Mouse (Mus musculus) cerebellum, postnatal 10 days (tissue): ENCODE data around the gene Gtf2h2.
"Not testable (repeated sequence)": the region's sequence is repeated elsewhere in the genome, so short reads cannot be mapped to it uniquely, and the experiment has no call there.

ENCODE experiments used
- DNase-seq, 2 experiments: peaks; one replicate each; pipeline ENCODE4 v3.0.0; 2021; ENCODE audit warnings: mixed read lengths in 2 of 2

Gtf2h2 gene

DNA sequence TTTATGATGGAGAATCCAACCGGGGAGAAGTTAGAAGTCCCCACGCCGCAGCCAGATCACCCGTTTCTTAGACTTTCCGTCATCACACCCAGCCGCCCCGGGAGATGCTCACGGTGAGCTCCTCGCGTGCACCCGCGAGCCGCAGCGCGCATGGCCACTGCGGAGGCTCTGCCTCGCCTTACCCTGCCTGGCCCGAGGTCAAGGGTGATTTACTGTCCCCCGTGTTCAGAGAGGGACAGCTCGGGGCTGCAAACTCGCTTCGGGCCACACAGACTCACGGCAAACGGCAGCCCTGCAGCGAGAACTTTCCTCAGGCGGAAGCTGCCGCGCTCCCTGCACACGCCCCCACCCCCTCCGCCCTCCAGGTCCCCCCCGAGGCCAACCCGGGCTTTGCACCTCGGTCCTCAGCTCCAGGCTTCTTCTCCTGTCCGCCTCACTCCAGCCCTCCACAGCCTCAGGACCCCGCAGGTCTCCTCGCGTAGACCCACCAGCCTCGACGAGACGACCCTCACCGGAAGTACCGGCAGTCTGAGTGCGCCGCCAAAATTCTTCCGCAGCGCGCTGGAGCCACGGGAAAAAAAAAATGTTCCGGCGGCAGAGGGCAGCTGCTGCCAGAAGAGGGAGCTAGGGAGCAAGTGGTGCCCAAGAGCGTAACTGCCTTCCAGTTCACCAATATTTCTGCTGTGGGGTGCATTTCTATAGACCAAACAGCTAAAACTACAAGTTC, at the start of gene Gtf2h2:
Gtf2h2 (minus strand) TSS at position 519 of the 727 bp plus-strand sequence.
- DNase-seq, result peak; percentile 94 to 97

DNA sequence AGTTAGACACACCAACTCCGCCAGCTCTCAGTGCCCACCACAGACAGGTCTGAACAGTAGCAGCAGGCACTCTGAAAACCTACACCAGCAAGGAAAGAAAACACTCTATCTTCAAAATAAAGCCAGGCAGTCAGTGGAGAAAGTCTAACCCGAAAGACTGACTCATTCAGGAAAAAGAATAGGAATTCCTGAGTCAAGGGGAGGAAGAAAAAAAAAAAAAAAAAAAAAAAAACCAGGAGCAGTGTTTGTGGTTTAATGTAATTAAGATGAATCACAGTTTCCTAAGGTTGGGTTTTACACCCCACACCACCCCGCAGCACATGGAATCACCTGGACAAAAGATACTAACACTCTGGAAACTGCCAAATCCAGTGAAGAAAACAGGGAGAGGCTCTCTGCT, 43.8 kb upstream of the Gtf2h2 start:
- no peak for DNase-seq

DNA sequence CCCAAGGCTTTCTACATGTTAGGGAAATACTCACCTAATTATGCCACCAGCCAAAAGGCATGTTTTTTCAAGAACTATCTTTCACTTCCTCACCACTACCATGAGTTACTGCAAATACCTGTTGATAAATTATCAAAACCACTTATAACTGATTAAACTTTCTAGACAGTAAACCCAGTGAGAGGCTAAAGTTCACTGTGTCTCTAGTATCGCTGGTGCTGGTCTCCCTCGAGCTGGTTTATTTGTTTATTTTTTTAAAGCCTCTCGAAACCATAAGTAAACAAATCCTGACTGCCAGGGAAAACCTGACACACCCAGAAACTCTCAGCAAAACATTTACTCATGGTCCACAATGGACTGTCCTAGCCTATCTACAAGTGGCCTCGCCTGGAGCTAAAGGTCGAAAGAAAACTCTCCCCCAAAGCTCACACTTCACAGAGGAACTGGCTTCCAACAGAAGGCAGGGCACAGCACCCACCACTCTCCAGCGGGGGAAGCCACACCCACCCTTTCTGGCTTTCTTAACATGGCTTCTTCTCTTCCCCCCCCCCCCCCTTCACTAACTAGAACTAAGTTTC, 40.5 kb upstream of the Gtf2h2 start:
- no peak for DNase-seq

DNA sequence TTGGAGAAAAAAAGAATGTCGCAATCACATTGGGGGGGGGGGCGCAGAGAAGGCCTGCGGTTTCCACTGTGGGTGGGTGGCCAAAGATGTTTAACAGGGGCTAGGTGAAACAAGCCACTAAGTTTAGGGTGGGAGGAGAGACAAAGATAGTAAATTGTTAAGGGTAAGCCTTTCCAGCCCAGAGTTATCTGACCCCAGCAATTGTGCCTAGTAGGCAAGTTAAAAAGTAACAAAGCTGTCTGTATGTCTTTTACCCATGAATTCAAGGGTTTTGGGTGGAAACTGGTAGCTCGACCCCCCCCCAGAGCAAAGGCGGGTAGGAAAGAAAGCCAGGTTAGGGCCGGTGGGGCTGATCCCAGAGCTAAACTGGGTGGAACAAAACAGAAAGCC, 34.3 kb upstream of the Gtf2h2 start:
- no peak for DNase-seq

DNA sequence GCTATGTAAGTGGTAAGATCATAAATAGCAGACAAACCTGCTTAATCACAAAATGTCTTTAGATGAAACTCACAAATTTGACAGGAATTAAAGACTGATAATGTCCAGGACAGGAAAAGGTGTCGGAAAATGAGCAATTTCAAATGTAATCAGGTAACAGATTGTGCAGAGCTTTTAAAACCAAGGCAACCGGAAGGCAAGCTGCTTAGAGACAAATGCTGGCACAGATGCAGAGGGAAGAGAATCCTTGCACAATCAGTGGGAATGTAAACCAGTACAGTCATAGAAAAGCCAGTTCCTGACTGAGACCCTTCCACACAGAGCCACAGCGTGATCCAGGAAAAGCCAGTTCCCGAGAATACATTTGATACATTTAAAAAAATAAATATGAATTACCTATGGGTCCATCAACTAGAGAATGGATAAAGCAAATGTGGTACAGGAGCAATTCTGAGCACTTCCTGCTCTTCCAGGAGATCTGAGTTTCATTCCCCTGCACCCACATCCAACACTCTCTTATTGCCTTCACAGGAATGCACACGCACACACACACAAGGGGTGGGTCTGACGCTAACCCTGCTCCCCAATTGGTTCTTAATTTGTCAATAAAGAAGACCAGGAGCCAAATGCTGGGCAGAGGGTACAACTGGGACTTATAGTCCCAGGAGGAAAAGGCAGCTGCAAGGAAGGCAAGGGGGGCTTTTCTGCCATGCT, 33.7 kb upstream of the Gtf2h2 start:
- DNase-seq, result peak; percentile 51 to 66

DNA sequence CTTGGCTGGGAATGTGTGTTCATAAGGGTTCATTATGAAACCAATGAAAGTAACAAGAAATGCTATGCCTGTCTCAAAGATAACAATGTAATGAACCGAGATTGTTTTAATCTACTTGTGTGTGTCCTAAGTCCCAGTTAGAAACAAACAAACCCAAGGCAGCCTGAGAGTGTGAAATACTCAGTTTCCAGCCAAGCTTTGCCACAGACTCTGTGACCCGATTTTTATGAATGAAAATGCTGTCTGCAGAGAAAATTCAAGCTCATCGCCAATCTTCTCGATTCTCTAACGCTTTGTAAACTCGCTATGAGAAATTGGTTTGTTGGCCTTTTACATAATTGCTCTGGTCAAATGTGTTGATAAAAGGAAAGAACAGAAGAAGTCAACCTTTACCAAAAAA, 32.5 kb upstream of the Gtf2h2 start:
- no peak for DNase-seq

DNA sequence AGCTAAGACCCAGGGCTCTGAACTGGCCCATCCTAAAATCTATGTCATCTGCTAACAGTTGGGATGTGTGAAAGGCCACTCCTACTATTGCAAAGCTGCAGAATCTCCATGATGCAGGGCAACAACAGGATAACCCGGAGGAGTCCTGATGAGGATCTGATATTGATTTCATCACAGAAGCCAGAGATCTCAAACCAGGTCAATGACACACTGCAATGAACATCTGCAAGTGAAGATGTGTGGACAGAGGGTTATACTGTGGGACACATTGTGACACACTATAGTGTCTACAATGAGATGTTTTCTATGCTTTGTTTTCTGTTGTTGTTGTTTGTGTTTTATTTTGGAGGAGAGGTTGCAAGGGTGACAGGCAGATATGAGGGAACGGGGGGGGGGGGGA, 31.3 kb upstream of the Gtf2h2 start:
- DNase-seq, result no peak

DNA sequence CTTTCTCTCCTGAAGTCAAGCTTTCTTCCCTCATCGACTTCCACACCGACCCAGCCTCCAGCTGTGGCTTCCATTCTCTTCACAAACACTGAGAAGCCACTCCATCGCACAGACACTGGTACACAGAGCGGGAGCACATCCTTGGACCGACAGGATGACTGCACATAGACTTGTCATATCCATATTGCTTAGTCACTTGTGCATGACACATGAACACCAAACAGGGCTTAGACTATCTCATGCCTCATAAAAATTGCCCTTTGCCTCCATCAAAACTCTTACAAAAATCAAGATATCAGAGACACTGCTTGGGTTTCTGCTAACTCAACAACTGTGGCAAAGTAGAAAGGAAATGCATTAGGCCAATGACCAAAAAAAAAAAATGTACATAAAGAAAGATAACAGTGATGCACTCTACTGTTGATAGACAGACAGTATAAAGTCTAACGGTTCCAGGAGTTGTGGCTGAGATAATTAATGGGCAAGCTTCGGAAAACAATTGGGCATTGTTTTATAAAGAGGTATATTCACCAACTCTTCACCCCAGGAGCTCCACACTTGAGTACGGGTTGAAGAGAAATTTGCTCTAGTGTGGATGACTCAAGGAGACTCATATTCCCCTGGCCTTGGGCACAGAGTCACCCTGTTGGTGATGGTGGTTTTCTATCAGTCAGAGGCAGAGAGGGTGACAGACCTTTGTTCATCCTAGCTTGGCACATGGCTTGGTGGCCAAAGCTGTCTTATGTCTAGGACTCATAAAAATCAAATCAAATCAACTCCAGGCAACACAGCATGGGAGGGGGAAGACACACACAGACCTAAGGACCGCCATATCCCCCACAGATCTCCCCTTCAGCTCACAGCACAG, 29.6 kb upstream of the Gtf2h2 start:
- DNase-seq, result no peak

DNA sequence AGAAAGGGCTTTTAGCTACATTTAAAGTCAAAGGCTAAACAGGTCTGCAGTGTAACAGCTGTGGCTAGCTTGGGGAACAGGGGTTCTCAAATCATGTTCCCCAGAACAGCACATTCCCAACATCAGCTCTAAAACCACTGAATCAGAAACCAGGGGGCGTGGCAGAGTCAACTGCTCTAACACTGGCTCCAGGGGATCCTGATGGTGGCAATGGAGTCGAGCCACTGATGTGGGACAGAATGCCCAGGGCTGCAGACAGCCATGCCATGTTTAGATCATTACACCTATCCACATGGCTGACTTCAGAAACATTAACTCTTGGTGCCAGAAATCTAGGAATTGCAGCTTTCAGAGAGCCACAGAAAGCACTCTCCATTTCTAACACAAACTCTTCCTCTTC, 26.8 kb upstream of the Gtf2h2 start:
- DNase-seq, result no peak

DNA sequence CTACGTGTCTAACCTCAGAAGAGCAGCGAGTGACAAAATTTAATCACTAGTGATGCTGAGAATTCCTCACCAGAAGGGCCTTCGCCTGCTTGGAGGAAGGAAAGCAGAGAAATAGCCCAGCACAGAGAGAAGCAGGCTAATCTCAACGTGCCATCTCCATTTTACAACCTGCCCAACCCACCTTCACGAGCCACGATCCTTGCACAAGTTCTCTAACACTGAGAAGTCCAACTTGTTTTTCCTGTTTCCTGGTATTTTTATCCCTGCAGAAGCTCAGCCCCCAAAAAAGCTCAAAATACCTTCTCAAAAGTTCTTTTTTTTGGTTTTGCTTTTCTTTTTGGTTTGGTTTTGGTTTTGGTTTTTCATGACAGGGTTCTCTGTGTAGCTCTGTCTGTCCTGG, 25.8 kb upstream of the Gtf2h2 start:
- no peak for DNase-seq

DNA sequence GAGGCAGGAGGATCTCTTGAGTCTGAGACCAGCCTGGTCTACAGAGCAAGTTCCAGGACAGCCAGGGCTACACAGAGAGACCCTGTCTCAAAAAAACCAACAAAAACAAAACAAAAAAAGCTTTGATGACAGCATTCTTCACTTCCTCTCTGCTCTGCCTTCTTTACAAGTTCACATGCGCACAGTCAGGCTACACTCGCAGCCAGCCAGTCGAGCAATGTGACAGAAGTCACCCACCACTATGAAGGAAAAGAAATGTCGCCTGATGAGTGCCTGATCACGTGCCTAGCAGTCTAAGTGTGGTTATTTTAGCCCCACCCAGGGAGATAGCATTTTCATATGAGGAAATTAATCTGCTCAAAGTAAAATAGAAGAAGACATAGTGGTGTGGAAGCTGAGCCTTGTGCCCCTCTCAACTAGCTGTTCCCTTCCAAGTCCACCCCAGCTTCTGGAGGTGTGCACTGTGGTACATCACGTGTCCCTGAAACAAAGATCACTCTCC, 25.3 kb upstream of the Gtf2h2 start:
- no peak for DNase-seq

DNA sequence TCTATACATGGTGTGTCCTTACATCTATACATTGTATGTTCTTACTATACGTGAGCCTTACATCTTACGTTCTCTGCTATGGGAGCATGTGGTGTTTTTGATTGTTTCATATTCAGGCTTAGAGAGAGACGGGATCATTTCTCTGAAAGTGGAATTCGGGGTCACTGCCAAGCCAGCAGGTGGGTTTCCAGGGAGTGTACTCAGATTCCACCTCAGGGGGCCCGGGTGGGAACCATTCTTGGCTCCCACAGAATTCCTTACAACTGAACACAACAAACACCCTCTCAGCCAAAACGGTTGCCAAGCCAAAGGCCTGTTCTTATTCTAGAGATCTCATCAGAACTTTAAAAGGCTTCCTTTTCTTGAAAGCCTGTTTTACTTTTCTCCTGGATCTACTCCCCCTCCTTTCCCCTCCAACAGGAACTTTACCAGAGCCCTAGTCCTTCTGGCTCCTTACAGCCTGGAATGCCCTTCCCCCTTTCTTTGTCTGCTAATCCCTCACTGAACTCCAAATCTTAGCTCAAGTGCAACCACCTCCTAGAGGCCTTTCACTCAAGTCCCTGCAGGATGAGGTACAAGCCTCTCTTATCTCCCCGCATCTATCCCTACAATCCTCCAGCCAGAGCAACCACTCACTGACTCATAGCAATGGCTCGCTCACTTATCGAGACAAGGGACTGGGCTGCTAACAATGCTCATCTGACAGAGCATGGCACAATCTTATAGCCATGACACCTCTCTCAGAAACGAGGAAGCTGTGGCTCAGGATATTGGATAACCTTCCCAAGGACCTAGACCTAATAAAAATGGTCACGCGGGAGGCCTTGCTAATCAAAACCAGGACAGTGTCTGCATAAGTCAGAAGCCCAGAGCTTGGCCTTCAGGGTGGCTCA, 24.1 kb upstream of the Gtf2h2 start:
- peak; percentile 28 to 50 for DNase-seq

DNA sequence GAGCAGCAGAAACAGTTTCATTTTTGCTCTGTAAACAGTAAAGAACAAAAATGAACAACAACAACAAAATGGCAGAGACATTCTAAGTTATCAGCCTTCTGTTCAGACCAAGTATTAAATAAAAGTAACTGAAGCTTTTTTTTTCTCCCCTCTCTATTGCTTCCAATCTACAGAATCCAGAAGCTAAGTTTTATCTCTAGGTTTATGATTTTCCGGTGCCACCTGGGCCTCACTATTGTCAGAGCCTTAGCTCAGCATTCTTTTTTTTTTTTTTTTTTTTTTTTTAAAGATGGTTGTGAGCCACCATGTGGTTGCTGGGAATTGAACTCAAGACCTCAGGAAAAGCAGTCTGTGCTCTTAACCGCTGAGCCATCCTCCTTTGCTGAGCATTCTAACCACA, 20.4 kb upstream of the Gtf2h2 start:
- no peak for DNase-seq

DNA sequence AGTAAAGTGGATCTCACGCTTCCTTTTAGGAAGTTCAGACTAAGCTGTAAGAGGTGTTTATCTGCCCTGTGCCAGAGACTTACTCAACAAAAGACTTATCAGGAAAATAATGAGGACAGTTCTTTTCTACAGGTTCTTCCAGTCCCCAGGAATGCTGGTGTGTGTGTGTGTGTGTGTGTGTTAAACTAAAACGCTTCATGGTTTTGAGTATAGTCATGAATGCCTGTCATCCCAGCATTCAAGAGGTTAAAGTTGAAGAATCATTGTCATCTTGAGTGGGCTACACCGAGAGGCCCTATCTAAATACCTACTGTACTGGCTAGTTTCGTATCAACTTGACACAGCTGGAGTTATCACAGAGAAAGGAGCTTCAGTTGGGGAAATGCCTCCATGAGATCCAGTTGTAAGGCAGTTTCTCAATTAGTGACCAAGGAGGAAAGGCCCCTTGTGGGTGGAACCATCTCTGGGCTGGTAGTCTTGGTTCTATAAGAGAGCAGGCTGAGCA, 19.5 kb upstream of the Gtf2h2 start:
- DNase-seq, result no peak

DNA sequence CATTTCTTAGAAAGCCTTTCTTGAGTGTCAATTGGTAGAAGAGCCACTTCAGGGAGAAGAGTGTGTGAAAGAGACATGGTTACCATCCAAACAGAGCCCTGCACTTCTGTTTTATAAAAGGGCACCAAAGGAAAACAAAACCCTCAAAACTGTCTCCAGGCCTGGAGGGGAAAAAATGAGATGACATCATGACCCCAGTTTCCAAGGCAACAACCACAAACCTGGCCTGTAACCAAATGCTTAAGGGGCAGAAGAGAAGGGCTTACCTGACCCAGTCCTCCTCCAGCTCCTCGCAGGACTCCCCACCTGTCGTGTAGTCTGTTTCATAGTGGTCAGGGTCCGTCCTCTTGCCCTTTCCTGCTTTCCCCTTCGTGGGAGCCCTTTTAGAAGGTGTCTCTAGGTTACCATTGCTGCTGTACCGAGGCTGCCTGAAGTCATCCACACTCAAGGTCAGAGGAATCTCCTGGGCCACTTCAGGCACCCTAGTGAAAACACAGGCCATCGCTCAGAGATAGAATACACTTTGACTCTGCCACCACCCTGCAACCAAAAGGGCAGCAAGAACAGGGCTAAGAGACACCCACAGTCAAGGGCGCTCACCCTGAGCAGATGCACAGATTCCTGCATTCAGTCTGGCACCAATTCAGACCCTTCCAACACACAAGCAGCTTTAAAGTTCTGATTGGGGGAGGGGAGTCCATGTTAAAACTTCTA, 18.9 kb upstream of the Gtf2h2 start:
- DNase-seq, result no peak

DNA sequence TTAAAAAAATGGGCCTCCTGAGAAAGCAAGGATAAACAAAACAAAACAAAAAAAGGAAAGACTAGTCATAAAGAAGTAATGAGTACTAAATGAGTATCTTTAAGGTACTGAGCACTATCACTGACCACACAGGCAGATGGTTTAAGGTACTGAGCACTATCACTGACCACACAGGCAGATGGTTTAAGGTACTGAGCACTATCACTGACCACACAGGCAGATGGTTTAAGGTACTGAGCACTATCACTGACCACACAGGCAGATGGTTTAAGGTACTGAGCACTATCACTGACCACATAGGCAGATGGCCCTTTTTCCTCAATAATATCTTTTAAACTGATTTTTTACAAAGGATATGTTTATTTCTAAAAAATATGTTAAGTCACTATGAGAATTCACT, 7.2 kb upstream of the Gtf2h2 start:
- not testable (repeated sequence) for DNase-seq

DNA sequence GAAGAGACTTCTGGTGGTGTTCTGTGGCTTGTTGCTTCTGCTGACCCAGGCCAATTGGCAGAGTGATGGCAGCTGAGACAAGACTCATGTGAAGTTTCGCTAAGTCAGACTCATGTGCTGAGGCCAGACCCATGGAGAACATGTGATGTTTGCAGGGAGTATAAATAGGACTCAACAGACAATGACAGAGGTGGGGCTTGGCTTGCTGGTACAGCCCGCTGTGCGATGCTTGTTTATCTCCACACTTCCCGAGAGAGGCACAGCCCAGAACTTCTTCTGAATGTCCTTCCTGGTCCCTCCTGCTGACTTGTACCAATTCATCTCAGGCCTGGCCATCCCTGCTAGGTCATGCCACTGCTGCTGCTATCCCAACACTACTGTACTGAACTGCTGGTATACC, 3.0 kb upstream of the Gtf2h2 start:
- no peak for DNase-seq

DNA sequence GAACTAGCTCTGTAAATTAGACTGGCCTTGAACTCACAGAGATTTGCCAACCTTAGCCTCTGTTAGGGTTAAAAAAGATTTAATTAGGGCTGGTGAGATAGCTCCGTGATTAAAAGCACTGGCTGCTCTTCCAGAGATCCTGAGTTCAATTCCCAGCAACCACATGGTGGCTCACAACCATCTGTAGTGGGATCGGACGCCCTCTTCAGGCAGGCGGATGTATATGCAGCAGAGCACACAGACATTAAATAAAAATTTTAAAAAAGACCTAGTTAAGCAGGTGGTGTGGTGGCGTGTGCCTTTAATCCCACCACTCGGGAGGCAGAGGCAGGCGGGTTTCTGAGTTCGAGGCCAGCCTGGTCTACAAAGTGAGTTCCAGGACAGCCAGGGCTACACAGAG, 2.0 kb upstream of the Gtf2h2 start:
- not testable (repeated sequence) for DNase-seq

DNA sequence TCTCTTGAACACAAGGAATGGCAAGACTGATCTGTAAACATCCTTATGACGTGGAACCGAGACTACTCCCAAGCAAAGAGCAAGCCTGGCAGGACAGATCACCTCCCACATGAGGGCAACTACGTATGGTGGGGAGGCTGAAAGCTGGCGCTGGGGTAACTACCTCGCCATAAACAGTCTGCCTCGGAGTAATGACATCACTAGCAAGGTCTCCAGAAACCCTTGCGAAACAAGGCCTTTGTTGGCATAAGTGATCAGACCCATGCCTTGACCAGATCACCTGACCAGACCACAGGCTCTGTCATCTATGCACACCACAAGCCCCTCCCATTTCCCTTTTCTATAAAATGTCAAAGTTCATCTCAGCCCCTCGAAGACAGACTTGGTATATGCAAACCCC, 934 bp upstream of the Gtf2h2 start:
- DNase-seq, result no peak

DNA sequence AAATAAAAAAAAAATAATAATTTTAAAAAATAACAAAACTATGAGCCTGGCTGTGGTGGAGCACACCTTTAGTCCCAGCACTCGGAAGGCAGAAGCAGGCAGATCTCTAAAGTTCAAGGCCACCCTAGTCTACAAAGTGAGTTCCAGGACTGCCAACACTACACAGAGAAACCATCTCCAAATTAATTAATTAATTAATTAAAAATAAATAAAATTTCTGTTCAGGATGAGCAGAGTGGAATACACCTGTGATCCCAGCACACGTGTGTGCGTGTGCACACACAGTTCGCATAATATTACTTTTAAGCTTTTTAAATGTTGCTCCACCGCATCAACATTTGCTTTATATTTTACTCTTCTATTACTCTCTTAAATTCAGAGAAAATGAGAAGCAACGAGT, 756 bp downstream of the Gtf2h2 start:
- no peak for DNase-seq

DNA sequence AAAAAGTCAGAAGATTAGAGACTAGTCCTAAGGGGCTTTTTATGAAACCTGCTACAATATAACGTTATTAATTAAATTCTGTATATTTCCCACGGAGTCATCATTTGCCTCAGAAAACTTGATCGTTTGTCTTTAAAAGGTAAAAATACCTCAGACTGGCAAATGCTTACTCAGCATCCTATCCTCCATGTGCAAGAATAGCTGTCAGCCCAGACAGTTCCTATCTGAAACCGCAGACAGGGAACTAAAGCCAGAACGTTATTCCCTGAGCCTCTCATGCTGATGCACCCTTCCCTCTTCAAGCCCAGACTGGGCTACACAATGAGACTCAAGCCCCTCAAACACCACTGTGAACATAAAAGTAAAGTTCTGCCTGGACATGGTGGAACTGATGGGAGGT, 2.0 kb downstream of the Gtf2h2 start:
- no peak for DNase-seq
